In genomic region chr13:95095860-95096259, GRCm38 (mm10) we compare ENCODE assay signal across 15 mouse cellular contexts.
DNase-seq lines count a peak whose midpoint lies in the region; ATAC-seq and TF ChIP-seq lines count a peak whose summit lies in the region.
"Had no signal": no experiment of that assay in that cellular context is flagged by ENCODE, and none has a peak within 500 bp of the region (broad histone marks: within the 10 kb centered on the region; RNA-seq: fewer than 3 reads in every experiment).

No protein-coding gene starts in this region.

- intact Hi-C loops in left cerebral cortex, postnatal 4 days (cut with DNase I) = no loop called here
- intact Hi-C loops in left cerebral cortex, postnatal 14 days (cut with DNase I) = no loop called here

- TF ChIP-seq CTCF in brain, embryonic 14.5 days (IDR thresholded peaks at IDR 0.05; ENCODE audit: borderline replicate concordance, extremely low read depth, insufficient read depth, insufficient read length) = no peak

- no peak for TF ChIP-seq POLR2A in brain, embryonic 14.5 days (IDR thresholded peaks at IDR 0.05; ENCODE audit: borderline replicate concordance, extremely low read depth, insufficient read depth, insufficient read length, poor library complexity, severe bottlenecking)

- ATAC-seq in frontal cortex, adult (ENCODE audit: low TSS enrichment) = peak; percentile 53

- no peak for DNase-seq in frontal cortex, postnatal 10 days (ENCODE audit: low spot score in 2 of 2)
- DNase-seq in left cerebral cortex, adult 11 months (ENCODE audit: low spot score) = peak; percentile 64
- no peak for DNase-seq in left cerebral cortex, postnatal 4 days
- DNase-seq in brain, embryonic 14.5 days (ENCODE audit: low read depth) = peak; percentile 27
- DNase-seq in left cerebral cortex, postnatal 14 days (ENCODE audit: low spot score in 2 of 2) = peak; percentile 54 to 85
- no peak for DNase-seq in gastrocnemius, adult 18-20 months (ENCODE audit: low spot score)
- no peak for DNase-seq in embryo, embryonic 10 days (ENCODE audit: low spot score)
- DNase-seq: adrenal gland, postnatal 25 days; B cell, adult 2 months; cerebellum, adult 18-20 months; heart, postnatal 10 days; kidney, postnatal 4 days; lung, postnatal 4 days; thymus, postnatal 25 days had no signal

Comparison
In these comparisons a context has a peak if more than half of its experiments do, and no peak if none do; other contexts are left out.
1. DNase-seq: peak in left cerebral cortex, adult 11 months (single experiment), brain, embryonic 14.5 days (single experiment) and left cerebral cortex, postnatal 14 days (2 of 2); none in frontal cortex, postnatal 10 days (0 of 2), left cerebral cortex, postnatal 4 days (single experiment), gastrocnemius, adult 18-20 months (single experiment) and embryo, embryonic 10 days (single experiment).